Mouse (Mus musculus) hindbrain, embryonic 14.5 days (tissue): ENCODE measurements around the gene Tmsb15b1. TPM values are rescaled to one million over a fixed set of nuclear protein-coding genes. Genes with fewer than 3 reads are reported as not detected.

Experiments used
- ATAC-seq: fragments of 200-750 bp; cut with Nextera tagmentation; 2 replicates; pipeline ENCODE4 v1.8.0; 2017; ENCODE audit warnings: moderate number of reproducible peaks, mild to moderate bottlenecking, moderate TSS enrichment, moderate library complexity; ENCODE audit not compliant: low FRiP score
- DNase-seq: peaks from one replicate; pipeline ENCODE4 v3.0.0-alpha.2; 2015; ENCODE audit warnings: low spot score
- H3K27ac ChIP-seq: fragments of 300-500 bp; sonication (generic); 2 replicates; pipeline ENCODE4 v1.5.1; 2014; ENCODE audit warnings: mild to moderate bottlenecking, moderate library complexity
- H3K27me3 ChIP-seq: fragments of 300-500 bp; sonication (generic); 2 replicates; pipeline ENCODE4 v1.6.1; 2014; ENCODE audit warnings: mild to moderate bottlenecking, low read length, mixed read lengths; ENCODE audit not compliant: control insufficient read depth, insufficient read depth
- H3K36me3 ChIP-seq: fragments of 300-500 bp; sonication (generic); replicated peaks from 2 replicates; pipeline ENCODE4 v1.6.1; 2014; ENCODE audit not compliant: control insufficient read depth, insufficient read depth
- H3K4me1 ChIP-seq: fragments of 300-500 bp; sonication (generic); replicated peaks from 2 replicates; pipeline ENCODE4 v1.6.1; 2014; ENCODE audit warnings: antibody characterized with exemption, low read length, mixed read lengths; ENCODE audit not compliant: control insufficient read depth, insufficient read depth
- H3K4me2 ChIP-seq: fragments of 300-500 bp; sonication (generic); replicated peaks from 2 replicates; pipeline ENCODE4 v1.6.1; 2014; ENCODE audit warnings: mild to moderate bottlenecking, moderate library complexity
- H3K4me3 ChIP-seq: fragments of 300-500 bp; sonication (generic); replicated peaks from 2 replicates; pipeline ENCODE4 v1.5.1; 2014; ENCODE audit warnings: mild to moderate bottlenecking, low read length
- H3K9ac ChIP-seq: fragments of 300-500 bp; sonication (generic); 2 replicates; pipeline ENCODE4 v1.6.1; 2014
- H3K9me3 ChIP-seq: fragments of 300-500 bp; sonication (generic); 2 replicates; pipeline ENCODE4 v1.6.1; 2016; ENCODE audit warnings: low read length; ENCODE audit not compliant: control insufficient read depth
- polyA plus RNA-seq: library from polyadenylated mRNA; unstranded; fragments of >200 nt; fragmentation: Nextera tagmentation; extraction: Ambion mirVana; gene quantifications from 2 replicates; pipeline ENCODE4 v1.2.1, GENCODE M21; 2014

Tmsb15b1 gene
- polyA plus RNA-seq, 1 experiment from 2014 or later: 33.1 TPM

DNA sequence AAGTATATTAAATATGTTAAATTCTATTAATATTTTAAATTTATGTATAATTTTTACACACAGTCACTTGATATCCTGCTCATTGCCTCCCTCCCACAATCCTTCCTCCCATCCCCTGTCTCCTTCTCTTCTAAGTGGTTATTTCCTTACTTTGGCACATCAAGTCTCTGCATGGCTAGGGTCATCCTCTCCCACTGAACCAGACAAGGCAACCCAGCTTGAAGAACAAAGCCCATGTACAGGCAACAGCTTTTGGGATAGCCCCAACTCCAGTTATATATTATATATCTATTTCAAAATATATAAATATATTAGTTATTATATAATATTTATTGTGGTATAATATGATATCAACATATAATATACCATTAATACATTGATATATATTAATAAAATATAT is 50.8 kb downstream of the Tmsb15b1 start:
- Histone ChIP-seq H3K4me1 (no peaks in the 10 kb centered on the region), H3K9ac (no peak overlapping the region), H3K4me3 (no peak overlapping the region), H3K9me3 (0 out of 2 replicates have a peak, but pooled peaks cover 12% of the 10 kb centered on the region), H3K27ac (no peak overlapping the region), H3K36me3 (no peaks in the 10 kb centered on the region), H3K4me2 (no peak overlapping the region), H3K27me3 (no peaks in the 10 kb centered on the region)
- no peak for ATAC-seq
- DNase-seq: peak; percentile 25

Other genes starting within 250 kb of the Tmsb15b1 start
- 545 and 593 TPM in 2 replicates for gene Morf4l2, start 233.2 kb downstream of the Tmsb15b1 start, polyA plus RNA-seq
- gene Glra4, start 196.7 kb downstream of the Tmsb15b1 start, polyA plus RNA-seq: 0.11 TPM in 1 of 2 replicates, not detected in the other
- 11.9 and 12.3 TPM in 2 replicates for gene Plp1, start 154.2 kb downstream of the Tmsb15b1 start, polyA plus RNA-seq
- gene Rab9b, start 108.1 kb downstream of the Tmsb15b1 start, polyA plus RNA-seq: 23.8 and 25.8 TPM in 2 replicates
- not detected in 2 replicates for gene H2bfm, start 49.5 kb downstream of the Tmsb15b1 start, polyA plus RNA-seq
- gene Tmsb15b2, start 1.4 kb downstream of the Tmsb15b1 start, polyA plus RNA-seq: 75.3 and 102 TPM in 2 replicates
- gene Tmsb15l, start within 50 bp of the Tmsb15b1 start, polyA plus RNA-seq: 8.8 and 9.5 TPM in 2 replicates
- 372 and 450 TPM in 2 replicates for gene Zcchc18, start 16.3 kb upstream of the Tmsb15b1 start, polyA plus RNA-seq
- 12.9 and 15.9 TPM in 2 replicates for gene Slc25a53, start 61.4 kb upstream of the Tmsb15b1 start, polyA plus RNA-seq
- 10.9 and 11.5 TPM in 2 replicates for gene Fam199x, start 72.7 kb upstream of the Tmsb15b1 start, polyA plus RNA-seq
- not detected in 2 replicates for gene Esx1, start 145.2 kb upstream of the Tmsb15b1 start, polyA plus RNA-seq